Mouse (Mus musculus): ENCODE measurements around the gene Ezr.

GRCm38 (mm10) chr17:6782611-6783005 lies at the start of gene Ezr:
- TF ChIP-seq FLI1 (IDR thresholded peaks at IDR 0.05; ENCODE audit: low read length) (no peak), GATA1 (IDR thresholded peaks at IDR 0.05; ENCODE audit: borderline replicate concordance, low read length) (no peak)

Data from megakaryocyte, embryonic 14.5 days (primary cell).